Comparison of ENCODE assay signal across 20 mouse cellular contexts in genomic region chr16:57949680-57950079, GRCm38 (mm10).
DNase-seq lines count a peak whose midpoint lies in the region; ATAC-seq and TF ChIP-seq lines count a peak whose summit lies in the region.
"Had no signal": no experiment of that assay in that cellular context is flagged by ENCODE, and none has a peak within 500 bp of the region (broad histone marks: within the 10 kb centered on the region; RNA-seq: fewer than 3 reads in every experiment).

No protein-coding gene starts in this region.

- no peak for TF ChIP-seq CTCF in thymus, adult 2 months (IDR thresholded peaks at IDR 0.05; ENCODE audit: borderline replicate concordance, control insufficient read depth, extremely low read depth, insufficient read depth, low read length, poor library complexity)

- no peak for ATAC-seq in heart, embryonic 12.5 days (ENCODE audit: insufficient number of reproducible peaks, low FRiP score)
- peak; percentile 74 for ATAC-seq in limb, embryonic 13.5 days (ENCODE audit: low FRiP score, low read depth)
- ATAC-seq in limb, embryonic 14.5 days (ENCODE audit: low FRiP score, low read depth) = peak; percentile 72; the same call in 1 of the 2 replicates
- ATAC-seq: activated CD4-positive, CD25-positive, alpha-beta regulatory T cell, adult 4 months; CD4-positive, CD25-positive, alpha-beta regulatory T cell, adult 4 months; Patski had no signal

- no peak overlapping the region for H3K4me3 ChIP-seq in heart, embryonic 12.5 days
- no peak overlapping the region for H3K4me3 ChIP-seq in limb, embryonic 13.5 days
- no peak overlapping the region for H3K4me3 ChIP-seq in limb, embryonic 10.5 days
- no peak overlapping the region for H3K4me3 ChIP-seq in limb, embryonic 14.5 days (replicated peaks; ENCODE audit: low read length)
- no peak overlapping the region for H3K4me3 ChIP-seq in thymus, adult 2 months (ENCODE audit: control insufficient read depth, insufficient read depth, low read length)

- H3K27me3 ChIP-seq in heart, embryonic 12.5 days (replicated peaks) = no peaks in the 10 kb centered on the region
- no peaks in the 10 kb centered on the region for H3K27me3 ChIP-seq in limb, embryonic 13.5 days
- H3K27me3 ChIP-seq in limb, embryonic 10.5 days (ENCODE audit: low read depth, poor library complexity, severe bottlenecking) = no peaks in the 10 kb centered on the region
- no peaks in the 10 kb centered on the region for H3K27me3 ChIP-seq in limb, embryonic 14.5 days (ENCODE audit: control insufficient read depth, insufficient read depth, low read length)
- H3K27me3 ChIP-seq in thymus, adult 2 months (ENCODE audit: control insufficient read depth, insufficient read depth, low read length) = no peaks in the 10 kb centered on the region
- H3K27me3 ChIP-seq: Patski had no signal

- H3K9me3 ChIP-seq in heart, embryonic 12.5 days (replicated peaks) = no peaks in the 10 kb centered on the region
- no peaks in the 10 kb centered on the region for H3K9me3 ChIP-seq in limb, embryonic 13.5 days
- H3K9me3 ChIP-seq in limb, embryonic 10.5 days (replicated peaks) = no peaks in the 10 kb centered on the region
- H3K9me3 ChIP-seq in limb, embryonic 14.5 days (ENCODE audit: control insufficient read depth, low read length) = no peaks in the 10 kb centered on the region
- H3K9me3 ChIP-seq: G1E had no signal

- no peak overlapping the region for H3K9ac ChIP-seq in heart, embryonic 12.5 days
- H3K9ac ChIP-seq in limb, embryonic 13.5 days = no peak overlapping the region
- no peak overlapping the region for H3K9ac ChIP-seq in limb, embryonic 14.5 days (ENCODE audit: low read depth, low read length, severe bottlenecking)

- WGBS in heart, embryonic 12.5 days = 67% methylated on average over 3 of the region's 3 CpGs
- 23% methylated on average over 3 of the region's 3 CpGs for WGBS in limb, embryonic 13.5 days
- 77% methylated on average over 3 of the region's 3 CpGs for WGBS in limb, embryonic 10.5 days
- WGBS in limb, embryonic 14.5 days = 31% methylated on average over 3 of the region's 3 CpGs
- WGBS in thymus, adult 2 months = 87% methylated on average over 3 of the region's 3 CpGs

- no peak for TF ChIP-seq POLR2A in limb, embryonic 14.5 days (IDR thresholded peaks at IDR 0.05; ENCODE audit: borderline replicate concordance, extremely low read depth, insufficient read depth, insufficient read length)
- no peak for TF ChIP-seq POLR2A in thymus, adult 2 months (IDR thresholded peaks at IDR 0.05; ENCODE audit: control insufficient read depth, extremely low read depth, insufficient read depth, low read length, poor library complexity)

- H3K4me2 ChIP-seq in heart, embryonic 12.5 days = no peak overlapping the region
- no peak overlapping the region for H3K4me2 ChIP-seq in limb, embryonic 13.5 days (replicated peaks)
- H3K4me2 ChIP-seq in limb, embryonic 14.5 days (replicated peaks; ENCODE audit: low read depth, low read length, severe bottlenecking) = no peak overlapping the region

- H3K36me3 ChIP-seq in heart, embryonic 12.5 days = no peaks in the 10 kb centered on the region
- no peaks in the 10 kb centered on the region for H3K36me3 ChIP-seq in limb, embryonic 13.5 days
- H3K36me3 ChIP-seq in limb, embryonic 10.5 days = no peaks in the 10 kb centered on the region
- no peaks in the 10 kb centered on the region for H3K36me3 ChIP-seq in limb, embryonic 14.5 days (ENCODE audit: control insufficient read depth, insufficient read depth, low read length)
- no peaks in the 10 kb centered on the region for H3K36me3 ChIP-seq in thymus, adult 2 months (ENCODE audit: control insufficient read depth, insufficient read depth, low read length)
- H3K36me3 ChIP-seq: G1E had no signal

- H3K4me1 ChIP-seq in heart, embryonic 12.5 days (replicated peaks) = no peaks in the 10 kb centered on the region
- 0 out of 2 replicates have a peak, but pooled peaks cover 9% of the 10 kb centered on the region for H3K4me1 ChIP-seq in limb, embryonic 13.5 days
- no peaks in the 10 kb centered on the region for H3K4me1 ChIP-seq in limb, embryonic 10.5 days
- no peaks in the 10 kb centered on the region for H3K4me1 ChIP-seq in limb, embryonic 14.5 days (ENCODE audit: control insufficient read depth, insufficient read depth, low read length)
- no peaks in the 10 kb centered on the region for H3K4me1 ChIP-seq in thymus, adult 2 months (replicated peaks; ENCODE audit: control insufficient read depth, insufficient read depth, low read length)

- H3K27ac ChIP-seq in heart, embryonic 12.5 days (ENCODE audit: poor library complexity, severe bottlenecking) = no peak overlapping the region
- H3K27ac ChIP-seq in limb, embryonic 13.5 days = no peak overlapping the region
- no peak overlapping the region for H3K27ac ChIP-seq in limb, embryonic 10.5 days
- no peak overlapping the region for H3K27ac ChIP-seq in limb, embryonic 14.5 days (replicated peaks; ENCODE audit: low read depth, low read length)
- no peak overlapping the region for H3K27ac ChIP-seq in thymus, adult 2 months (ENCODE audit: control insufficient read depth, insufficient read depth, low read length)

- peak; percentile 55 for DNase-seq in heart, adult 11 months
- DNase-seq in limb, embryonic 10.5 days (ENCODE audit: low spot score) = no peak
- DNase-seq in limb, embryonic 14.5 days (ENCODE audit: low spot score) = no peak
- no peak for DNase-seq in thymus, adult 2 months
- DNase-seq: adrenal gland, adult 2 months; adrenal gland, adult 8-10 months; adrenal gland, postnatal 10 days; adrenal gland, postnatal 14 days; adrenal gland, postnatal 25 days; adrenal gland, postnatal 36 days; B cell, adult 2 months; cerebellum, adult 11 months; cerebellum, adult 11-12 months; cerebellum, adult 18-20 months had no signal
